In genomic region chr10:122857155-122857554, GRCm38 (mm10) we compare ENCODE assay signal across 22 mouse cellular contexts.
DNase-seq lines count a peak whose midpoint lies in the region; ATAC-seq lines count a peak whose summit lies in the region.
"Had no signal": no experiment of that assay in that cellular context is flagged by ENCODE, and none has a peak within 500 bp of the region (broad histone marks: within the 10 kb centered on the region; RNA-seq: fewer than 3 reads in every experiment).

No protein-coding gene starts in this region.

- no peak overlapping the region for H3K27ac ChIP-seq in midbrain, embryonic 15.5 days
- H3K27ac ChIP-seq: forebrain, embryonic 12.5 days; liver, embryonic 12.5 days; midbrain, embryonic 12.5 days; stomach, postnatal 0 days had no signal

- peaks cover 6% of the 10 kb centered on the region; the same call in 1 of the 2 replicates for H3K4me1 ChIP-seq in midbrain, embryonic 15.5 days

- H3K4me2 ChIP-seq in midbrain, embryonic 15.5 days, result no peak overlapping the region
- H3K4me2 ChIP-seq: embryonic facial prominence, embryonic 13.5 days; forebrain, embryonic 12.5 days; hindbrain, embryonic 15.5 days; limb, embryonic 13.5 days; liver, embryonic 12.5 days; midbrain, embryonic 12.5 days had no signal

- no peaks in the 10 kb centered on the region for H3K36me3 ChIP-seq in midbrain, embryonic 15.5 days (replicated peaks)
- H3K36me3 ChIP-seq: embryonic facial prominence, embryonic 13.5 days; forebrain, embryonic 12.5 days; heart, embryonic 10.5 days; hindbrain, embryonic 15.5 days; limb, embryonic 13.5 days; liver, embryonic 12.5 days; midbrain, embryonic 12.5 days had no signal

- DNase-seq in layer of hippocampus, adult 11-12 months (ENCODE audit: low spot score), result peak; percentile 67
- no peak for DNase-seq in layer of hippocampus, adult 9-10 months (ENCODE audit: low spot score)
- DNase-seq in brain, adult 2 months (ENCODE audit: low read depth, low spot score), result peak; percentile 67
- peak; percentile 65 to 82 for DNase-seq in layer of hippocampus, adult 18-20 months (ENCODE audit: low spot score in 2 of 2)
- DNase-seq in layer of hippocampus, postnatal 25 days (ENCODE audit: extremely low spot score in 1 of 2, low spot score in 1 of 2), result peak; percentile 36 to 55
- no peak for DNase-seq in cerebellum, adult 11 months
- DNase-seq: cerebellum, adult 2 months; cerebellum, postnatal 25 days; embryo, embryonic 11 days; kidney, adult 8-10 months; lung, adult 18-20 months; lung, postnatal 10 days had no signal

- WGBS in midbrain, embryonic 15.5 days, result 92% methylated on average over 15 of the region's 15 CpGs

- no peak overlapping the region for H3K9ac ChIP-seq in midbrain, embryonic 15.5 days
- H3K9ac ChIP-seq: forebrain, embryonic 12.5 days; hindbrain, embryonic 15.5 days; limb, embryonic 13.5 days; liver, embryonic 12.5 days; midbrain, embryonic 12.5 days had no signal

- no peak overlapping the region for H3K4me3 ChIP-seq in midbrain, embryonic 15.5 days
- H3K4me3 ChIP-seq: embryonic facial prominence, embryonic 13.5 days; erythroblast, embryonic 14.5 days; forebrain, embryonic 12.5 days; heart, embryonic 10.5 days; hindbrain, embryonic 15.5 days; limb, embryonic 13.5 days; liver, embryonic 12.5 days; midbrain, embryonic 12.5 days had no signal

- no peak for ATAC-seq in midbrain, embryonic 15.5 days (replicated peaks)
- ATAC-seq: liver, embryonic 12.5 days had no signal

- H3K27me3 ChIP-seq in midbrain, embryonic 15.5 days (replicated peaks), result no peaks in the 10 kb centered on the region
- H3K27me3 ChIP-seq: embryonic facial prominence, embryonic 13.5 days; forebrain, embryonic 12.5 days; hindbrain, embryonic 15.5 days; limb, embryonic 13.5 days; liver, embryonic 12.5 days; midbrain, embryonic 12.5 days had no signal

- no peaks in the 10 kb centered on the region for H3K9me3 ChIP-seq in midbrain, embryonic 15.5 days
- H3K9me3 ChIP-seq: embryonic facial prominence, embryonic 13.5 days; forebrain, embryonic 12.5 days; heart, embryonic 10.5 days; hindbrain, embryonic 15.5 days; limb, embryonic 13.5 days; liver, embryonic 12.5 days; midbrain, embryonic 12.5 days had no signal

Comparison
In these comparisons a context has a peak if more than half of its experiments do, and no peak if none do; other contexts are left out.
1. DNase-seq: peak in layer of hippocampus, adult 11-12 months (single experiment), brain, adult 2 months (single experiment), layer of hippocampus, adult 18-20 months (2 of 2) and layer of hippocampus, postnatal 25 days (2 of 2); none in layer of hippocampus, adult 9-10 months (single experiment) and cerebellum, adult 11 months (single experiment).